Comparison of ENCODE assay signal across 32 mouse cellular contexts in the genomic region with DNA sequence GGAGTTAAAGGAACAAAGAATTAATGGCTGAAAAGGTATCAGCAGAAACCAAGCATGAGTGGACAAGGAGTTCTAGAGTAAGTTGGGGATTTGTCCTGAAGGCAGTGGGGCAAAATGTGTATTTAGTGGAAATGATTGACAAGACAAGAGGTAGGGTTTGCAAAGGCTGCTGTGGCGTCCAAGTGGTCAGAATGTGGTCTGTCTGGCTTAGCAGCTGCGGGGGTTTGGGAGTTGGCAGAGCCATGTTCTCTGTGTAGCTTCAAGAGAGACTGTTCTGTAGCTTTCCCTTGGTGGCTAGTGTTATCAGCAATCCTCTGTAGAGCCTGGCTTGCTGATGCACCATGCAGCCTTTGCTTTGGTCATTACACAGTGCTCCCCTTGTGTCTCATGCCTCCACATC.
DNase-seq lines count a peak whose midpoint lies in the region; ATAC-seq and TF ChIP-seq lines count a peak whose summit lies in the region.
"Had no signal": no experiment of that assay in that cellular context is flagged by ENCODE, and none has a peak within 500 bp of the region (broad histone marks: within the 10 kb centered on the region; RNA-seq: fewer than 3 reads in every experiment).

No protein-coding gene starts in this region.

- CTCF ChIA-PET in Patski (lab: Charles Lee): no interaction called here

- no peak overlapping the region for H3K4me3 ChIP-seq in lung, embryonic 14.5 days (ENCODE audit: low read depth, low read length)
- H3K4me3 ChIP-seq: erythroblast, embryonic 14.5 days; forebrain, embryonic 12.5 days; heart, adult 2 months; heart, embryonic 12.5 days; hindbrain, embryonic 15.5 days; limb, embryonic 10.5 days; limb, embryonic 15.5 days; liver, embryonic 13.5 days; megakaryocyte, embryonic 14.5 days; midbrain, embryonic 12.5 days; neural tube, embryonic 13.5 days had no signal

- peak overlapping the region; percentile 27; the same call in 1 of the 2 replicates for H3K27ac ChIP-seq in lung, embryonic 14.5 days (ENCODE audit: low read depth)
- H3K27ac ChIP-seq: forebrain, embryonic 12.5 days; heart, adult 2 months; hindbrain, embryonic 15.5 days; limb, embryonic 15.5 days; liver, embryonic 13.5 days; midbrain, embryonic 12.5 days; neural tube, embryonic 13.5 days; stomach, postnatal 0 days had no signal

- TF ChIP-seq CTCF in lung, embryonic 14.5 days (IDR thresholded peaks at IDR 0.05; ENCODE audit: low read depth): no peak
- TF ChIP-seq CTCF in Patski (IDR thresholded peaks at IDR 0.05): no peak

- no peaks in the 10 kb centered on the region for H3K27me3 ChIP-seq in lung, embryonic 14.5 days (ENCODE audit: insufficient read depth, low read length)
- no peaks in the 10 kb centered on the region for H3K27me3 ChIP-seq in Patski
- H3K27me3 ChIP-seq: forebrain, embryonic 12.5 days; heart, embryonic 12.5 days; hindbrain, embryonic 15.5 days; limb, embryonic 15.5 days; liver, embryonic 13.5 days; megakaryocyte, embryonic 14.5 days; midbrain, embryonic 12.5 days; neural tube, embryonic 13.5 days had no signal

- no peaks in the 10 kb centered on the region for H3K9me3 ChIP-seq in lung, embryonic 14.5 days (ENCODE audit: low read depth, low read length)
- H3K9me3 ChIP-seq: forebrain, embryonic 12.5 days; heart, embryonic 12.5 days; hindbrain, embryonic 15.5 days; limb, embryonic 10.5 days; limb, embryonic 15.5 days; liver, embryonic 13.5 days; megakaryocyte, embryonic 14.5 days; midbrain, embryonic 12.5 days; neural tube, embryonic 13.5 days had no signal

- in situ Hi-C loops in Patski (cut with MboI; ENCODE audit: low pct_unique_long_range_greater_than_20kb): no loop called here

- no peak overlapping the region for H3K4me2 ChIP-seq in lung, embryonic 14.5 days
- H3K4me2 ChIP-seq: forebrain, embryonic 12.5 days; heart, embryonic 12.5 days; hindbrain, embryonic 15.5 days; limb, embryonic 15.5 days; liver, embryonic 13.5 days; midbrain, embryonic 12.5 days; neural tube, embryonic 13.5 days had no signal

- ATAC-seq in lung, embryonic 14.5 days (ENCODE audit: insufficient read depth): peak; percentile 23; the same call in 1 of the 2 replicates
- ATAC-seq in Patski: peak; percentile 9
- ATAC-seq: activated CD4-positive, CD25-positive, alpha-beta regulatory T cell, adult 4 months; inflammation-experienced regulatory T-cells, adult 6 months had no signal

- peak; percentile 7 for DNase-seq in kidney, adult 11 months
- no peak for DNase-seq in kidney, adult 18-20 months
- DNase-seq in lung, embryonic 14.5 days: peak; percentile 47
- no peak for DNase-seq in lung, postnatal 25 days (ENCODE audit: low spot score)
- peak; percentile 81 for DNase-seq in Patski (ENCODE audit: low read depth, low spot score)
- peak; percentile 32 to 66 for DNase-seq in lung, postnatal 4 days
- DNase-seq in thymus, postnatal 14 days: no peak
- no peak for DNase-seq in cerebellum, adult 18-20 months
- DNase-seq: adrenal gland, adult 2 months; adrenal gland, postnatal 36 days; cerebellum, adult 2 months; cerebellum, postnatal 14 days; gastrocnemius, postnatal 14 days; heart, adult 2 months; heart, postnatal 4 days; layer of hippocampus, adult 9-11 months; liver, embryonic 13.5 days; right cerebral cortex, postnatal 4 days; thymus, adult 2 months; thymus, postnatal 4 days had no signal

- WGBS in lung, embryonic 14.5 days: 51% methylated on average over 2 of the region's 2 CpGs

- 0 out of 2 replicates have a peak, but pooled peaks cover 4% of the 10 kb centered on the region for H3K4me1 ChIP-seq in lung, embryonic 14.5 days (ENCODE audit: insufficient read depth)
- H3K4me1 ChIP-seq: heart, embryonic 12.5 days; limb, embryonic 10.5 days; limb, embryonic 15.5 days; liver, embryonic 13.5 days had no signal

- H3K36me3 ChIP-seq in lung, embryonic 14.5 days (ENCODE audit: insufficient read depth): no peaks in the 10 kb centered on the region
- H3K36me3 ChIP-seq: forebrain, embryonic 12.5 days; heart, embryonic 12.5 days; hindbrain, embryonic 15.5 days; limb, embryonic 10.5 days; limb, embryonic 15.5 days; liver, embryonic 13.5 days; midbrain, embryonic 12.5 days; neural tube, embryonic 13.5 days had no signal

- POLR2A ChIA-PET in Patski (lab: Charles Lee): no interaction called here

- no peak overlapping the region for H3K9ac ChIP-seq in lung, embryonic 14.5 days
- H3K9ac ChIP-seq: forebrain, embryonic 12.5 days; heart, embryonic 12.5 days; hindbrain, embryonic 15.5 days; limb, embryonic 15.5 days; liver, embryonic 13.5 days; midbrain, embryonic 12.5 days; neural tube, embryonic 13.5 days had no signal

Comparison
In these comparisons a context has a peak if more than half of its experiments do, and no peak if none do; other contexts are left out.
1. DNase-seq: peak in kidney, adult 11 months (single experiment), lung, embryonic 14.5 days (single experiment), Patski (single experiment) and lung, postnatal 4 days (2 of 2); none in kidney, adult 18-20 months (single experiment), lung, postnatal 25 days (single experiment), thymus, postnatal 14 days (single experiment) and cerebellum, adult 18-20 months (0 of 2).